Mouse (Mus musculus) lung, adult 2 months (tissue): Measurements from ENCODE around the gene Fam102a.

Experiments used
- CTCF ChIP-seq: fragments of 200-500 bp; IDR thresholded peaks from 2 replicates; pipeline ENCODE4 v1.5.1; 2011; ENCODE audit warnings: mild to moderate bottlenecking, low read length, control low read depth; ENCODE audit not compliant: insufficient read depth
- POLR2A ChIP-seq: fragments of 200-500 bp; IDR thresholded peaks from 2 replicates; pipeline ENCODE4 v1.6.1; 2011; ENCODE audit warnings: low read depth, mild to moderate bottlenecking, control low read depth, low read length, borderline replicate concordance; ENCODE audit errors: extremely low read depth

GRCm38 (mm10) chr2:32590224-32590623 lies 55.1 kb downstream of the Fam102a start:
- no peak for TF ChIP-seq CTCF
- no peak for TF ChIP-seq POLR2A
